Mouse (Mus musculus): ENCODE measurements around the gene Foxp1. TPM values are rescaled to one million over a fixed set of nuclear protein-coding genes. Genes with fewer than 3 reads are reported as not detected.

Gene Foxp1
- polyA plus RNA-seq, 1 experiment from 2014 or later = 148 TPM

- H3K27me3 ChIP-seq (ENCODE audit: control insufficient read depth, insufficient read depth, low read length) = no peaks in the 10 kb centered on the region
- DNase-seq (ENCODE audit: low spot score) = no peak
- 12% methylated on average over 19 of the region's 19 CpGs for WGBS
- ATAC-seq (replicated peaks; ENCODE audit: insufficient number of reproducible peaks, low FRiP score, low TSS enrichment, low read depth) = no peak
- H3K27ac ChIP-seq (replicated peaks; ENCODE audit: low read depth, low read length) = peak overlapping the region; percentile 89; the same call in 1 of the 2 replicates
- no peaks in the 10 kb centered on the region; the same call in 1 of the 2 replicates for H3K4me1 ChIP-seq (ENCODE audit: control insufficient read depth, insufficient read depth, low read length)
- no peaks in the 10 kb centered on the region for H3K9me3 ChIP-seq (replicated peaks; ENCODE audit: control insufficient read depth, low read length)
- H3K36me3 ChIP-seq (replicated peaks; ENCODE audit: control insufficient read depth, insufficient read depth, low read depth, low read length) = no peaks in the 10 kb centered on the region
- H3K4me3 ChIP-seq (ENCODE audit: low read depth, low read length) = peak overlapping the region; percentile 77
- peak overlapping the region; percentile 81 for H3K4me2 ChIP-seq (ENCODE audit: low read depth, low read length)
- peak overlapping the region; percentile 90 for H3K9ac ChIP-seq (replicated peaks; ENCODE audit: low read length)
These were observed 495.6 kb downstream of the Foxp1 start for GRCm38 (mm10) chr6:99026635-99027541.

GRCm38 (mm10) chr6:99026040-99026439 lies 496.5 kb downstream of the Foxp1 start:
- Histone ChIP-seq H3K27me3 (ENCODE audit: control insufficient read depth, insufficient read depth, low read length) (no peaks in the 10 kb centered on the region), H3K27ac (replicated peaks; ENCODE audit: low read depth, low read length) (no peak overlapping the region), H3K36me3 (replicated peaks; ENCODE audit: control insufficient read depth, insufficient read depth, low read depth, low read length) (no peaks in the 10 kb centered on the region), H3K4me3 (ENCODE audit: low read depth, low read length) (peak overlapping the region; percentile 16; the same call in 1 of the 2 replicates), H3K4me2 (ENCODE audit: low read depth, low read length) (peak overlapping the region; percentile 14; the same call in 1 of the 2 replicates), H3K9me3 (replicated peaks; ENCODE audit: control insufficient read depth, low read length) (no peaks in the 10 kb centered on the region), H3K4me1 (ENCODE audit: control insufficient read depth, insufficient read depth, low read length) (no peaks in the 10 kb centered on the region; the same call in 1 of the 2 replicates), H3K9ac (replicated peaks; ENCODE audit: low read length) (peak overlapping the region; percentile 25; the same call in 1 of the 2 replicates)
- 53% methylated on average over 3 of the region's 3 CpGs for WGBS
- no peak for ATAC-seq (replicated peaks; ENCODE audit: insufficient number of reproducible peaks, low FRiP score, low TSS enrichment, low read depth)
- no peak for DNase-seq (ENCODE audit: low spot score)

GRCm38 (mm10) chr6:99024588-99024987 lies 497.9 kb downstream of the Foxp1 start:
- Histone ChIP-seq H3K9ac (replicated peaks; ENCODE audit: low read length) (no peak overlapping the region; the same call in 1 of the 2 replicates), H3K27ac (replicated peaks; ENCODE audit: low read depth, low read length) (no peak overlapping the region), H3K4me1 (ENCODE audit: control insufficient read depth, insufficient read depth, low read length) (peaks cover 2% of the 10 kb centered on the region), H3K4me3 (ENCODE audit: low read depth, low read length) (no peak overlapping the region), H3K36me3 (replicated peaks; ENCODE audit: control insufficient read depth, insufficient read depth, low read depth, low read length) (no peaks in the 10 kb centered on the region), H3K4me2 (ENCODE audit: low read depth, low read length) (peak overlapping the region; percentile 25; the same call in 1 of the 2 replicates), H3K9me3 (replicated peaks; ENCODE audit: control insufficient read depth, low read length) (no peaks in the 10 kb centered on the region), H3K27me3 (ENCODE audit: control insufficient read depth, insufficient read depth, low read length) (no peaks in the 10 kb centered on the region)
- DNase-seq (ENCODE audit: low spot score) = no peak
- no peak for ATAC-seq (replicated peaks; ENCODE audit: insufficient number of reproducible peaks, low FRiP score, low TSS enrichment, low read depth)
- 58% methylated on average over 9 of the region's 9 CpGs for WGBS

- WGBS = 60% methylated on average over 12 of the region's 12 CpGs
- no peak for ATAC-seq (replicated peaks; ENCODE audit: insufficient number of reproducible peaks, low FRiP score, low TSS enrichment, low read depth)
- Histone ChIP-seq H3K27ac (replicated peaks; ENCODE audit: low read depth, low read length) (no peak overlapping the region), H3K4me2 (ENCODE audit: low read depth, low read length) (no peak overlapping the region), H3K9ac (replicated peaks; ENCODE audit: low read length) (no peak overlapping the region), H3K27me3 (ENCODE audit: control insufficient read depth, insufficient read depth, low read length) (no peaks in the 10 kb centered on the region), H3K36me3 (replicated peaks; ENCODE audit: control insufficient read depth, insufficient read depth, low read depth, low read length) (no peaks in the 10 kb centered on the region), H3K4me1 (ENCODE audit: control insufficient read depth, insufficient read depth, low read length) (peaks cover 2% of the 10 kb centered on the region; the same call in 1 of the 2 replicates), H3K9me3 (replicated peaks; ENCODE audit: control insufficient read depth, low read length) (no peaks in the 10 kb centered on the region), H3K4me3 (ENCODE audit: low read depth, low read length) (no peak overlapping the region)
- DNase-seq (ENCODE audit: low spot score) = no peak
These were observed 501.7 kb downstream of the Foxp1 start for GRCm38 (mm10) chr6:99020570-99021444.

GRCm38 (mm10) chr6:99019716-99020115 lies 502.8 kb downstream of the Foxp1 start:
- peaks cover 2% of the 10 kb centered on the region; the same call in 1 of the 2 replicates for H3K4me1 ChIP-seq (ENCODE audit: control insufficient read depth, insufficient read depth, low read length)
- H3K9ac ChIP-seq (replicated peaks; ENCODE audit: low read length) = no peak overlapping the region
- WGBS = 74% methylated on average over 8 of the region's 8 CpGs
- DNase-seq (ENCODE audit: low spot score) (no peak), ATAC-seq (replicated peaks; ENCODE audit: insufficient number of reproducible peaks, low FRiP score, low TSS enrichment, low read depth) (no peak)
- H3K4me2 ChIP-seq (ENCODE audit: low read depth, low read length) = no peak overlapping the region
- H3K36me3 ChIP-seq (replicated peaks; ENCODE audit: control insufficient read depth, insufficient read depth, low read depth, low read length) = no peaks in the 10 kb centered on the region
- no peak overlapping the region for H3K27ac ChIP-seq (replicated peaks; ENCODE audit: low read depth, low read length)
- no peak overlapping the region for H3K4me3 ChIP-seq (ENCODE audit: low read depth, low read length)
- no peaks in the 10 kb centered on the region for H3K27me3 ChIP-seq (ENCODE audit: control insufficient read depth, insufficient read depth, low read length)
- no peaks in the 10 kb centered on the region for H3K9me3 ChIP-seq (replicated peaks; ENCODE audit: control insufficient read depth, low read length)

- no peak for DNase-seq (ENCODE audit: low spot score)
- WGBS = 60% methylated on average over 9 of the region's 9 CpGs
These were observed 503.3 kb downstream of the Foxp1 start for GRCm38 (mm10) chr6:99019266-99019665.

GRCm38 (mm10) chr6:99013866-99014502 lies 508.5 kb downstream of the Foxp1 start:
- H3K27me3 ChIP-seq (ENCODE audit: control insufficient read depth, insufficient read depth, low read length) = no peaks in the 10 kb centered on the region
- H3K4me2 ChIP-seq (ENCODE audit: low read depth, low read length) = no peak overlapping the region
- H3K4me3 ChIP-seq (ENCODE audit: low read depth, low read length) = no peak overlapping the region
- 0 out of 2 replicates have a peak, but pooled peaks cover 4% of the 10 kb centered on the region for H3K36me3 ChIP-seq (replicated peaks; ENCODE audit: control insufficient read depth, insufficient read depth, low read depth, low read length)
- no peak overlapping the region; the same call in 1 of the 2 replicates for H3K9ac ChIP-seq (replicated peaks; ENCODE audit: low read length)
- 57% methylated on average over 16 of the region's 16 CpGs for WGBS
- no peaks in the 10 kb centered on the region for H3K9me3 ChIP-seq (replicated peaks; ENCODE audit: control insufficient read depth, low read length)
- DNase-seq (ENCODE audit: low spot score) (no peak), ATAC-seq (replicated peaks; ENCODE audit: insufficient number of reproducible peaks, low FRiP score, low TSS enrichment, low read depth) (no peak)
- no peak overlapping the region for H3K27ac ChIP-seq (replicated peaks; ENCODE audit: low read depth, low read length)
- H3K4me1 ChIP-seq (ENCODE audit: control insufficient read depth, insufficient read depth, low read length) = peaks cover 3% of the 10 kb centered on the region; the same call in 1 of the 2 replicates

More at GRCm38 (mm10) chr6:99019266-99019665, 503.3 kb downstream of the Foxp1 start:
- no peaks in the 10 kb centered on the region for H3K9me3 ChIP-seq (replicated peaks; ENCODE audit: control insufficient read depth, low read length)
- H3K27ac ChIP-seq (replicated peaks; ENCODE audit: low read depth, low read length) = no peak overlapping the region
- H3K9ac ChIP-seq (replicated peaks; ENCODE audit: low read length) = no peak overlapping the region
- H3K4me2 ChIP-seq (ENCODE audit: low read depth, low read length) = no peak overlapping the region
- H3K4me1 ChIP-seq (ENCODE audit: control insufficient read depth, insufficient read depth, low read length) = peaks cover 2% of the 10 kb centered on the region; the same call in 1 of the 2 replicates
- no peaks in the 10 kb centered on the region for H3K36me3 ChIP-seq (replicated peaks; ENCODE audit: control insufficient read depth, insufficient read depth, low read depth, low read length)
- H3K4me3 ChIP-seq (ENCODE audit: low read depth, low read length) = no peak overlapping the region
- ATAC-seq (replicated peaks; ENCODE audit: insufficient number of reproducible peaks, low FRiP score, low TSS enrichment, low read depth) = no peak
- H3K27me3 ChIP-seq (ENCODE audit: control insufficient read depth, insufficient read depth, low read length) = no peaks in the 10 kb centered on the region

All from embryonic facial prominence, embryonic 11.5 days (tissue).